Mouse (Mus musculus): Measurements from ENCODE around the gene Uba6. TPM values are rescaled to one million over a fixed set of nuclear protein-coding genes. Genes with fewer than 3 reads are reported as not detected.

Gene Uba6
- polyA plus RNA-seq (2015; fragmentation: Nextera tagmentation; extraction: Ambion mirVana) = 12.7 and 13.5 TPM in 2 replicates

GRCm38 (mm10) chr5:86172449-86173161 is at the start of gene Uba6:
Uba6 (minus strand) TSS chr5:86172803.
- peak; percentile 100 for ATAC-seq (ENCODE audit: low FRiP score, low read depth)
- peak within 1 kb of the TSS; percentile 99 for H3K27ac ChIP-seq (replicated peaks)
- under 1% methylated on average over 64 of the region's 67 CpGs for WGBS

DNA sequence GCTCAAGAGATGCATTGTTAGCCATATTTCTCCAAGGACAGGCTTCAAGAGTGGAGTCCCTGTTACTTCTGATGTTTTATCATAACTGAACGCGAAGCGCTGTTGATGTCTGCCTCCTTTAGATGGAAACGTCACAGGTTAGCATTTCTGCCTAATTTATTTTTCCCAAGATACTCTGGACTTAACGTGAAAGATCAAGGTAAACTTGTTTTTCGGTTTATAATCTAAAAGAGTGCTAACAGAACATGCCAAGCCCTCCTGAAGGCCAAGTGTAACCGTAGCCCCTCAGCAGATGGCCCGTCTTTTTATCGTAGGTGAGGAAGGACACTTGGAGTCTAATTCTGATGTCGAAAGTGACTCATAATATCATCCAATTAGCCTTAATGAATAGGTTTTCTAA is 25.2 kb upstream of the Uba6 start, which contains the start of gene Gnrhr:
Gene Gnrhr (minus strand): TSS at position 101 of the 400 bp plus-strand sequence.
- Histone ChIP-seq H3K4me2 (no peak within 1 kb of the TSS), H3K9ac (no peak within 1 kb of the TSS), H3K27me3 (no peaks in the 10 kb centered on the region), H3K4me1 (replicated peaks) (no peaks in the 10 kb centered on the region), H3K4me3 (no peak within 1 kb of the TSS), H3K36me3 (no peaks in the 10 kb centered on the region), H3K27ac (replicated peaks) (no peak within 1 kb of the TSS), H3K9me3 (no peaks in the 10 kb centered on the region)
- no peak for ATAC-seq (ENCODE audit: low FRiP score, low read depth)
- 92% methylated on average over 10 of the region's 10 CpGs for WGBS

More at GRCm38 (mm10) chr5:86172449-86173161, at the start of gene Uba6:
- Histone ChIP-seq H3K9ac (peak within 1 kb of the TSS; percentile 95), H3K36me3 (peaks cover 8% of the 10 kb centered on the region), H3K9me3 (no peaks in the 10 kb centered on the region), H3K27me3 (no peaks in the 10 kb centered on the region), H3K4me1 (replicated peaks) (peaks cover 18% of the 10 kb centered on the region), H3K4me3 (peak within 1 kb of the TSS; percentile 80), H3K4me2 (peak within 1 kb of the TSS; percentile 82)

DNA sequence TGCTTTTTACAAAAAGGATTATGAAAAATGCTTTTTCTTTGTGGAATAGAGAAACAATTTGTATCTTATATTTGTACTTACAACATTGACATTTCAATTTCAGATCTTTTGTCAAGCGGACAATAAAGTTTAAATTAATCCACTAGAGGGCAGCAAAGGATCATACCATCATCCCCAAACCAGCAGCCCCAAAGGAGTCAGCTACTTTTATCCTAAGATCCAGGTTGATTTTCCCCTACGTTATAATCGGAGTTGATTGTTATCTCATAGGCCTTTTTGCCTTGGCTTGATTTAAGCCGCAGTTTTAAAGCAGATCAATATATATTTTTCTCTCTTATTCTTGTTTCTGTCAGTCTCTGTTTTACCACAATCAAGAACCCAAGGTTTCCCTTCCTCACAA is 18.8 kb upstream of the Uba6 start:
- no peak overlapping the region for H3K4me2 ChIP-seq

DNA sequence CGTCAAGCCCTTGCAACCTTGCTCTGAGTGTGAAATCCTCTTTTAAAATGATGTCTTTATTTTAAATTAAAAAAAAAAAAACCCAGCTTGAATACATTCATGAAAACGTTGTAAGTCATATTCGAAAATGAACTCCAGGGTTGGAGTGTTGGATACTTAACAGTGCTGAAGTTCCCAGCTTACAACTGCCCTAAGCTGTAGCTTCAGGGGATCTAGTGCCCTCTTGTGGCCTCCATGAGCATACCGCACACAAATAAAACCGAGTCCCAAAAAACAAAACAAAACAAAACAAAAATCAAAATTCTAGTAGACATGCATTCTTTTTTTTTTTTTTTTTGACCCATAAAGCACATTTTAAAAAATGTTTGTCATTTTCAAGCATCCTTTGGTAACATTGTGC is 18.2 kb upstream of the Uba6 start:
- Histone ChIP-seq H3K27ac (replicated peaks) (no peak overlapping the region), H3K27me3 (no peaks in the 10 kb centered on the region), H3K4me2 (no peak overlapping the region), H3K9me3 (no peaks in the 10 kb centered on the region), H3K4me3 (no peak overlapping the region), H3K9ac (no peak overlapping the region), H3K4me1 (replicated peaks) (no peaks in the 10 kb centered on the region), H3K36me3 (no peaks in the 10 kb centered on the region)
- WGBS = 22% methylated on average over 5 of the region's 5 CpGs
- ATAC-seq (ENCODE audit: low FRiP score, low read depth) = no peak

More for the DNA sequence above, 18.8 kb upstream of the Uba6 start:
- WGBS = 19% methylated on average over 4 of the region's 4 CpGs
- H3K4me3 ChIP-seq = no peak overlapping the region
- no peaks in the 10 kb centered on the region for H3K36me3 ChIP-seq
- H3K9me3 ChIP-seq = no peaks in the 10 kb centered on the region
- no peaks in the 10 kb centered on the region for H3K27me3 ChIP-seq
- H3K9ac ChIP-seq = no peak overlapping the region
- no peaks in the 10 kb centered on the region for H3K4me1 ChIP-seq (replicated peaks)
- ATAC-seq (ENCODE audit: low FRiP score, low read depth) = no peak
- no peak overlapping the region for H3K27ac ChIP-seq (replicated peaks)

DNA sequence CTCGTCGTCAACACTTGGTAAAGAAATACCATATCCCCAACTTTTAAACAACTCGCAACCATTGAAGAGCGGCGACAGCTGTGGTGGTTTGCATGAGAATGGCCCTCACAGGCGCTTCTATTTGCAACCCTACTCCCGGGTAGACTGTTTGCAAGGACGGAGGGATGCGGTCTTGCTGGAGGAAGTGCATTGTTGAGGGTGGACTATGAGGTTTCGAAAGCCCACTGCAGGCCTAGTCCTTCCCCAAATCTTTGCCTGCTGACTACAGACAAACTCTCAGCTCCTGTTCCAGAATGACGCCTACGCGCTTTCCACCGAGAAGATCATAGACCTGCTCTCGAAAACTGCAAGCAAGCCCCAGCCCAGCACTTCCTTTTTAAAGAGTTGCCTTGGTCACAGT is 17.7 kb upstream of the Uba6 start:
- Histone ChIP-seq H3K9ac (no peak overlapping the region), H3K27ac (replicated peaks) (no peak overlapping the region), H3K36me3 (no peaks in the 10 kb centered on the region), H3K4me3 (no peak overlapping the region), H3K4me2 (no peak overlapping the region), H3K9me3 (no peaks in the 10 kb centered on the region), H3K27me3 (no peaks in the 10 kb centered on the region), H3K4me1 (replicated peaks) (no peaks in the 10 kb centered on the region)
- 34% methylated on average over 15 of the region's 15 CpGs for WGBS
- ATAC-seq (ENCODE audit: low FRiP score, low read depth) = no peak

DNA sequence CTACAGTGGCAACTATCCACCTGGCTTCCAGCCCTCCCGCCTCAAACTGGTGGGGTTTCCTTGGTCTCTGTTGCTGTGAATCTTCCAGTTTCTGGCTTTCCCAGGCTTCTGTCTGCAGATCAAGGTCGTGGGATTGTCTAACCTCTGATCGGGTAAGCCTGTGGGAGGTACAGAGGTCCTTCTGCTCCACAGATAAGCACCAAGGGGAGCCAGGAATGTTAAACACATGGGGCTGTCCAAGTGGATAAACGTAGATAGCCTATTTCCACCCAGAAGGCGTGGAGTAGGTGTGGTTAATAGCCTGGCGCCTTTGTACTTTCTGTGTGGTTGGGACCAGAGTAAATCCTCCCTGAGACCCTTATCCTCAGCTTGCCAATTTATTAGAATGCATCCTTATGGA is 14.8 kb upstream of the Uba6 start:
- H3K9ac ChIP-seq = no peak overlapping the region
- WGBS = 85% methylated on average over 6 of the region's 6 CpGs
- H3K9me3 ChIP-seq = no peaks in the 10 kb centered on the region
- no peak overlapping the region for H3K4me3 ChIP-seq
- no peaks in the 10 kb centered on the region for H3K27me3 ChIP-seq
- H3K36me3 ChIP-seq = no peaks in the 10 kb centered on the region
- no peak overlapping the region for H3K4me2 ChIP-seq
- H3K4me1 ChIP-seq (replicated peaks) = no peaks in the 10 kb centered on the region
- no peak for ATAC-seq (ENCODE audit: low FRiP score, low read depth)
- H3K27ac ChIP-seq (replicated peaks) = no peak overlapping the region

- Histone ChIP-seq H3K4me1 (replicated peaks) (peaks cover 18% of the 10 kb centered on the region), H3K9me3 (no peaks in the 10 kb centered on the region), H3K27ac (replicated peaks) (peak overlapping the region; percentile 99; the same call in 1 of the 2 replicates), H3K9ac (no peak overlapping the region), H3K4me2 (no peak overlapping the region), H3K4me3 (no peak overlapping the region), H3K36me3 (peaks cover 4% of the 10 kb centered on the region), H3K27me3 (no peaks in the 10 kb centered on the region)
- 58% methylated on average over 2 of the region's 2 CpGs for WGBS
- no peak for ATAC-seq (ENCODE audit: low FRiP score, low read depth)
Observed at GRCm38 (mm10) chr5:86173778-86174177, 1.2 kb upstream of the Uba6 start.

- H3K27me3 ChIP-seq = no peaks in the 10 kb centered on the region
- 0% methylated on average over 15 of the region's 15 CpGs for WGBS
- H3K4me1 ChIP-seq (replicated peaks) = peaks cover 18% of the 10 kb centered on the region
- H3K27ac ChIP-seq (replicated peaks) = peak overlapping the region; percentile 99
- peaks cover 8% of the 10 kb centered on the region for H3K36me3 ChIP-seq
- no peaks in the 10 kb centered on the region for H3K9me3 ChIP-seq
- H3K4me3 ChIP-seq = peak overlapping the region; percentile 80
- peak overlapping the region; percentile 95 for H3K9ac ChIP-seq
- ATAC-seq (ENCODE audit: low FRiP score, low read depth) = no peak
- peak overlapping the region; percentile 82 for H3K4me2 ChIP-seq
Observed at GRCm38 (mm10) chr5:86172088-86172448, 535 bp downstream of the Uba6 start.

- no peak overlapping the region for H3K4me3 ChIP-seq
- no peak for ATAC-seq (ENCODE audit: low FRiP score, low read depth)
- H3K4me1 ChIP-seq (replicated peaks) = no peaks in the 10 kb centered on the region
Observed at GRCm38 (mm10) chr5:86129828-86130227, 42.8 kb downstream of the Uba6 start.

DNA sequence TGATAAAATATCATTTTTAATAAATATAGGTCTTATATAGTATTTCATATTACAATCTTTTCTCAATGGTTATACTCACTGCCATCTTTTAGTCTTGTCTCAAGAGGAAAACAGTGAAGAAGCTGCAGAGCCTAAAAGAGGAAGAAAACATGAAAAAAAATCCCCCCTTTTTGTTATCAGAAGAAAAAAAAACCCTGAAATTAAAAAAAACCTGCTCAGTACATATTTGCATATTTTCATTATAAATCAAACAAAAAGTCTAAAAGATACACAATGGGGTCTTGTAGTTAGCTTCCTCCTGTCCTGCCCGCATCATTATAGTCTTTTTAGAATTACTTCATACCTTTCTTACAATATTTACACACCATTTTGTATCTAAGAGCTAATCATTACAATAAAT is 43.9 kb downstream of the Uba6 start:
- Histone ChIP-seq H3K4me1 (replicated peaks) (no peaks in the 10 kb centered on the region), H3K9me3 (no peaks in the 10 kb centered on the region), H3K4me2 (no peak overlapping the region), H3K27me3 (no peaks in the 10 kb centered on the region), H3K4me3 (no peak overlapping the region), H3K36me3 (peaks cover 38% of the 10 kb centered on the region), H3K27ac (replicated peaks) (no peak overlapping the region), H3K9ac (no peak overlapping the region)
- ATAC-seq (ENCODE audit: low FRiP score, low read depth) = no peak
- WGBS = 96% methylated on average over 1 of the region's 1 CpGs

More at GRCm38 (mm10) chr5:86129828-86130227, 42.8 kb downstream of the Uba6 start:
- H3K27ac ChIP-seq (replicated peaks) = no peak overlapping the region
- no peaks in the 10 kb centered on the region for H3K9me3 ChIP-seq
- no peak overlapping the region for H3K4me2 ChIP-seq
- no peak overlapping the region for H3K9ac ChIP-seq
- H3K36me3 ChIP-seq = peaks cover 37% of the 10 kb centered on the region
- no peaks in the 10 kb centered on the region for H3K27me3 ChIP-seq

DNA sequence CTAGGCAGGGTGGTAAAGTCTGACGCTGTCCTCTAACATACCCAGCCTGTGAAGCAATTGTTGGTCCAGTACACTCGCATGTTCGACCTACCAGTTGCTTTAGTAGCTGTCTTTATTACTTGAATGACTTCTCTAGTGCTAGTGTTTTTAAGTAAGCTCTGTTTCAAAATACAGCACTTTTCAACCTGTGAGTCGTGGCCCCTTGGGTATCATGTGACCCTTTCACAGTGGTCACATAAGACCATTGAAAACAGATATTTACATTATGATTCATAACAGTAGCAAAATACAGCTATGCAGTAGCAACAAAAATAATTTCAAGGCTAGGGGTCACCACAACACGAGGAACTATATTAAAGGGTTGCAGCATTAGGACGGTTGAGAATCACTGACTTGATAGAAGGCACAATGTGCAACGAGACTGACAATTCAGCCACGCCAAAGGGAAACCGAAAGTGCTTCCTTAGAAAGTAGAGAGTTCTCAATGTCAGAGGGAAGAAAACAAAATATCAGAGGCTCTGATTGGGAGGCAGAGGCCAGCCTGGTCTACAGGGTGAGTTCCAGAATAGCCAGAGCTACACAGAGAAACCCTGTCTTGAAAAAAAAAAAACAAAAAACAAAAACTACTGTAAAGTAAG is 54.0 kb downstream of the Uba6 start:
- H3K4me1 ChIP-seq (replicated peaks) = no peaks in the 10 kb centered on the region
- ATAC-seq (ENCODE audit: low FRiP score, low read depth) = no peak
- no peak overlapping the region for H3K4me3 ChIP-seq
- H3K27me3 ChIP-seq = no peaks in the 10 kb centered on the region
- H3K4me2 ChIP-seq = no peak overlapping the region
- H3K36me3 ChIP-seq = peaks cover 38% of the 10 kb centered on the region
- WGBS = 93% methylated on average over 9 of the region's 9 CpGs
- no peak overlapping the region for H3K9ac ChIP-seq
- no peak overlapping the region for H3K27ac ChIP-seq (replicated peaks)
- H3K9me3 ChIP-seq = no peaks in the 10 kb centered on the region

- H3K36me3 ChIP-seq = peaks cover 32% of the 10 kb centered on the region
- H3K9me3 ChIP-seq = no peaks in the 10 kb centered on the region
- no peak for ATAC-seq (ENCODE audit: low FRiP score, low read depth)
- no peaks in the 10 kb centered on the region for H3K4me1 ChIP-seq (replicated peaks)
- WGBS = 71% methylated on average over 1 of the region's 1 CpGs
- H3K27me3 ChIP-seq = no peaks in the 10 kb centered on the region
- H3K4me3 ChIP-seq = no peak overlapping the region
- no peak overlapping the region for H3K9ac ChIP-seq
- no peak overlapping the region for H3K27ac ChIP-seq (replicated peaks)
- H3K4me2 ChIP-seq = no peak overlapping the region
Observed at GRCm38 (mm10) chr5:86113997-86114396, 58.6 kb downstream of the Uba6 start.

Measured in hindbrain, embryonic 15.5 days (tissue).